Mouse (Mus musculus) embryonic facial prominence, embryonic 13.5 days (tissue): Measurements from ENCODE around the gene Dgkz. TPM values are rescaled to one million over a fixed set of nuclear protein-coding genes. Genes with fewer than 3 reads are reported as not detected.

Source experiments
- ATAC-seq: fragments of 200-750 bp; cut with Nextera tagmentation; 2 replicates; pipeline ENCODE4 v1.8.0; 2017; ENCODE audit warnings: low read depth; ENCODE audit not compliant: insufficient number of reproducible peaks, insufficient read depth, low FRiP score, low TSS enrichment
- H3K27ac ChIP-seq: fragments of 300-500 bp; sonication (generic); 2 replicates; pipeline ENCODE4 v1.5.1; 2015; ENCODE audit warnings: moderate library complexity, mild to moderate bottlenecking, inconsistent platforms
- H3K27me3 ChIP-seq: fragments of 300-500 bp; sonication (generic); 2 replicates; pipeline ENCODE4 v1.6.1; 2015; ENCODE audit warnings: mild to moderate bottlenecking, inconsistent platforms
- H3K36me3 ChIP-seq: fragments of 300-500 bp; sonication (generic); 2 replicates; pipeline ENCODE4 v1.6.1; 2015; ENCODE audit warnings: mild to moderate bottlenecking, inconsistent platforms
- H3K4me1 ChIP-seq: fragments of 300-500 bp; sonication (generic); 2 replicates; pipeline ENCODE4 v1.6.1; 2015; ENCODE audit warnings: inconsistent platforms
- H3K4me2 ChIP-seq: fragments of 300-500 bp; sonication (generic); 2 replicates; pipeline ENCODE4 v1.6.1; 2015; ENCODE audit warnings: moderate library complexity, mild to moderate bottlenecking, inconsistent platforms
- H3K4me3 ChIP-seq: fragments of 300-500 bp; sonication (generic); 2 replicates; pipeline ENCODE4 v1.5.1; 2015; ENCODE audit warnings: mild to moderate bottlenecking, inconsistent platforms
- H3K9ac ChIP-seq: fragments of 300-500 bp; sonication (generic); 2 replicates; pipeline ENCODE4 v1.6.1; 2015; ENCODE audit warnings: mild to moderate bottlenecking, inconsistent platforms
- H3K9me3 ChIP-seq: fragments of 300-500 bp; sonication (generic); 2 replicates; pipeline ENCODE4 v1.6.1; 2016; ENCODE audit warnings: inconsistent platforms
- WGBS: fragments of 180-500 bp; shearing (Covaris S2); methylation state at CpG from one replicate; pipeline ENCODE4 v1.1.7; 2015; ENCODE audit warnings: mixed read lengths; 5-methylcytosine and 5-hydroxymethylcytosine counted together
- microRNA-seq: library from miRNA; unstranded; fragments of <30 nt; microRNA quantifications from one replicate; pipeline ENCODE4, GENCODE M21; 2016
- polyA plus RNA-seq: library from polyadenylated mRNA; unstranded; fragments of >200 nt; fragmentation: Nextera tagmentation; extraction: Ambion mirVana; gene quantifications from 2 replicates; pipeline ENCODE4 v1.2.1, GENCODE M21; 2015

Dgkz gene
- polyA plus RNA-seq, 1 experiment from 2014 or later = 34.2 TPM

- 88% methylated on average over 3 of the region's 3 CpGs for WGBS
- H3K27ac ChIP-seq = no peak overlapping the region
- no peak overlapping the region for H3K9ac ChIP-seq
- H3K27me3 ChIP-seq = no peaks in the 10 kb centered on the region
- ATAC-seq = no peak
- H3K36me3 ChIP-seq = peaks cover 50% of the 10 kb centered on the region
- no peaks in the 10 kb centered on the region for H3K9me3 ChIP-seq
- no peaks in the 10 kb centered on the region for H3K4me1 ChIP-seq
- H3K4me3 ChIP-seq = no peak overlapping the region
- no peak overlapping the region for H3K4me2 ChIP-seq
Measured at GRCm38 (mm10) chr2:91903171-91903925, 72.3 kb downstream of the Dgkz start.

- no peak overlapping the region for H3K9ac ChIP-seq
- WGBS = 83% methylated on average over 5 of the region's 5 CpGs
- no peaks in the 10 kb centered on the region for H3K27me3 ChIP-seq
- peaks cover 54% of the 10 kb centered on the region for H3K36me3 ChIP-seq
- H3K27ac ChIP-seq = no peak overlapping the region
- H3K9me3 ChIP-seq = no peaks in the 10 kb centered on the region
- no peak overlapping the region for H3K4me2 ChIP-seq
- no peak for ATAC-seq
- no peak overlapping the region for H3K4me3 ChIP-seq
- H3K4me1 ChIP-seq = no peaks in the 10 kb centered on the region
Measured at GRCm38 (mm10) chr2:91902336-91902735, 73.3 kb downstream of the Dgkz start.

GRCm38 (mm10) chr2:91900431-91900830 is 75.2 kb downstream of the Dgkz start:
- Histone ChIP-seq H3K9me3 (no peaks in the 10 kb centered on the region), H3K36me3 (peaks cover 37% of the 10 kb centered on the region)
- 91% methylated on average over 8 of the region's 8 CpGs for whole genome bisulfite sequencing

GRCm38 (mm10) chr2:91899141-91899540 is 76.5 kb downstream of the Dgkz start:
- WGBS = 85% methylated on average over 3 of the region's 3 CpGs
- Histone ChIP-seq H3K4me1 (no peaks in the 10 kb centered on the region), H3K4me2 (no peak overlapping the region), H3K9ac (no peak overlapping the region), H3K36me3 (peaks cover 29% of the 10 kb centered on the region), H3K4me3 (no peak overlapping the region), H3K27me3 (no peaks in the 10 kb centered on the region), H3K27ac (no peak overlapping the region), H3K9me3 (no peaks in the 10 kb centered on the region)
- ATAC-seq = no peak

More at GRCm38 (mm10) chr2:91900431-91900830, 75.2 kb downstream of the Dgkz start:
- Histone ChIP-seq H3K4me2 (no peak overlapping the region), H3K4me1 (no peaks in the 10 kb centered on the region), H3K27me3 (no peaks in the 10 kb centered on the region), H3K9ac (no peak overlapping the region), H3K27ac (no peak overlapping the region), H3K4me3 (no peak overlapping the region)
- ATAC-seq = no peak

- Histone ChIP-seq H3K9me3 (no peaks in the 10 kb centered on the region), H3K4me1 (no peaks in the 10 kb centered on the region), H3K27me3 (no peaks in the 10 kb centered on the region), H3K4me3 (no peak overlapping the region), H3K4me2 (no peak overlapping the region), H3K36me3 (peaks cover 29% of the 10 kb centered on the region), H3K27ac (no peak overlapping the region), H3K9ac (no peak overlapping the region)
- no peak for ATAC-seq
Measured at GRCm38 (mm10) chr2:91897968-91898367, 77.7 kb downstream of the Dgkz start.

GRCm38 (mm10) chr2:91895401-91895800 is 80.3 kb downstream of the Dgkz start:
- Histone ChIP-seq H3K27ac (no peak overlapping the region), H3K4me1 (no peaks in the 10 kb centered on the region), H3K9ac (no peak overlapping the region), H3K4me2 (no peak overlapping the region), H3K36me3 (peaks cover 17% of the 10 kb centered on the region), H3K27me3 (no peaks in the 10 kb centered on the region), H3K9me3 (no peaks in the 10 kb centered on the region), H3K4me3 (no peak overlapping the region)
- no peak for ATAC-seq
- WGBS = 93% methylated on average over 3 of the region's 3 CpGs

- no peaks in the 10 kb centered on the region for H3K9me3 ChIP-seq
- H3K4me1 ChIP-seq = no peaks in the 10 kb centered on the region
- H3K27ac ChIP-seq = no peak overlapping the region
- ATAC-seq = no peak
- no peak overlapping the region for H3K4me3 ChIP-seq
- H3K4me2 ChIP-seq = no peak overlapping the region
- no peak overlapping the region for H3K9ac ChIP-seq
- WGBS = 91% methylated on average over 3 of the region's 3 CpGs
- H3K36me3 ChIP-seq = peaks cover 14% of the 10 kb centered on the region; the same call in 1 of the 2 replicates
- H3K27me3 ChIP-seq = no peaks in the 10 kb centered on the region
Measured at GRCm38 (mm10) chr2:91894716-91895115, 80.9 kb downstream of the Dgkz start.

- Histone ChIP-seq H3K27me3 (no peaks in the 10 kb centered on the region), H3K4me1 (no peaks in the 10 kb centered on the region), H3K9ac (no peak overlapping the region), H3K4me3 (no peak overlapping the region), H3K27ac (no peak overlapping the region), H3K4me2 (no peak overlapping the region), H3K9me3 (no peaks in the 10 kb centered on the region), H3K36me3 (peaks cover 21% of the 10 kb centered on the region)
- WGBS = 82% methylated on average over 4 of the region's 4 CpGs
- no peak for ATAC-seq
Measured at GRCm38 (mm10) chr2:91884616-91885015, 91.0 kb downstream of the Dgkz start.

GRCm38 (mm10) chr2:91883961-91884360 is 91.7 kb downstream of the Dgkz start:
- no peak overlapping the region for H3K27ac ChIP-seq
- no peak overlapping the region for H3K4me3 ChIP-seq
- H3K4me2 ChIP-seq = no peak overlapping the region
- H3K27me3 ChIP-seq = no peaks in the 10 kb centered on the region
- H3K9me3 ChIP-seq = no peaks in the 10 kb centered on the region
- no peak for ATAC-seq
- WGBS = 90% methylated on average over 4 of the region's 4 CpGs
- peaks cover 21% of the 10 kb centered on the region for H3K36me3 ChIP-seq
- H3K4me1 ChIP-seq = no peaks in the 10 kb centered on the region
- H3K9ac ChIP-seq = no peak overlapping the region

Small RNAs within 50 kb of the gene (microRNA-seq; reads per million reads assigned to microRNA genes)
- gene Mir6999 = not detected

Other genes with a start within 250 kb of the Dgkz start
- 20.6 and 23.5 TPM in 2 replicates for gene Ambra1, start 245.7 kb downstream of the Dgkz start, polyA plus RNA-seq
- 0.18 and 0.32 TPM in 2 replicates for gene Chrm4, start 48.6 kb downstream of the Dgkz start, polyA plus RNA-seq
- 1,381 and 1,602 TPM in 2 replicates for gene Mdk, start 43.6 kb downstream of the Dgkz start, polyA plus RNA-seq
- gene Gm9821, start 30.2 kb downstream of the Dgkz start, polyA plus RNA-seq = 0.39 and 0.61 TPM in 2 replicates
- gene Creb3l1, start 48.6 kb upstream of the Dgkz start, polyA plus RNA-seq = 11.6 and 13.4 TPM in 2 replicates
- gene Phf21a, start 117.3 kb upstream of the Dgkz start, polyA plus RNA-seq = 46.5 and 49.6 TPM in 2 replicates